Comparison of ENCODE assay signal across 10 mouse cellular contexts in the genomic region with DNA sequence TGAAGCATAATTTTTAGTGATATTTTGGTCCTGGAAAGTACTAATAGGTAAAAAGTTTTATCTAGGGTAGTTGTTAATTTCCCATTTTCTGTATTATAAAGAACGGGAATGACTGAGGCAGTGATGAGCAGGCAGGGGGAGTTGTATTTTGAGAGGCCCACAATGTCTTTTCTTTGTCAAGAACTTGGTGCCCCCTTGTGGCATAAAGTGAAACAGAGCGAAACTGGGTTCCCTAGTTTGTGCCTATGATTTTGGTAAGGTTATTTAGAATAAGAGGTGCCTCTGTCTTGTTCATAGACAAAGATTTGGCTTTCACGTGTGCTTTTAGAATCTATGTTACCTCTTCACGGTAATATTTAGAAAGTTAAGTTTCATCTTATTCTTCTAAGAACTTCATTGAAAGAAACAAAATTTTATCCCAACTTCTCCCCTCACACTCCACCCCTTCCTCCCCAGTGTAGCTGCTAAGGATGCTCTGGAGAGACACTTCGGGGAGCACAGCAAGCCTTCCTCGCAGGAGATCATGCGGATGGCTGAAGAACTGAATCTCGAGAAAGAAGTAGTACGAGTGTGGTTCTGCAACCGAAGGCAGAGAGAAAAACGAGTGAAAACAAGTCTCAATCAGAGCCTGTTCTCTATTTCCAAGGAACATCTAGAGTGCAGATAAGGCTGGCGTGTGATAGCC. TPM values are rescaled to one million over a fixed set of nuclear protein-coding genes. Genes with fewer than 3 reads are reported as not detected.
DNase-seq lines count a peak whose midpoint lies in the region; ATAC-seq and TF ChIP-seq lines count a peak whose summit lies in the region.
"Had no signal": no experiment of that assay in that cellular context is flagged by ENCODE, and none has a peak within 500 bp of the region (broad histone marks: within the 10 kb centered on the region; RNA-seq: fewer than 3 reads in every experiment).

No protein-coding gene starts in this region.

- TF ChIP-seq CTCF in E14TG2a.4 (conservative IDR thresholded peaks at IDR 0.05; ENCODE audit: low read length) = peak; percentile 45

- H3K36me3 ChIP-seq in hindbrain, embryonic 10.5 days = no peaks in the 10 kb centered on the region
- H3K36me3 ChIP-seq in hindbrain, embryonic 16.5 days (ENCODE audit: control insufficient read depth, insufficient read depth, low read length) = no peaks in the 10 kb centered on the region
- H3K36me3 ChIP-seq in E14TG2a.4 (ENCODE audit: insufficient read depth, low read length) = no peaks in the 10 kb centered on the region
- H3K36me3 ChIP-seq in neural tube, embryonic 11.5 days (ENCODE audit: control insufficient read depth, insufficient read depth, low read length) = no peaks in the 10 kb centered on the region
- H3K36me3 ChIP-seq: embryonic facial prominence, embryonic 12.5 days had no signal

- WGBS in hindbrain, embryonic 10.5 days = 30% methylated on average over 12 of the region's 12 CpGs
- 31% methylated on average over 12 of the region's 12 CpGs for WGBS in hindbrain, embryonic 16.5 days
- 33% methylated on average over 12 of the region's 12 CpGs for WGBS in neural tube, embryonic 11.5 days

- no peaks in the 10 kb centered on the region for H3K9me3 ChIP-seq in hindbrain, embryonic 10.5 days
- no peaks in the 10 kb centered on the region for H3K9me3 ChIP-seq in hindbrain, embryonic 16.5 days (ENCODE audit: control insufficient read depth, low read length)
- no peaks in the 10 kb centered on the region for H3K9me3 ChIP-seq in E14TG2a.4 (ENCODE audit: low read length)
- no peaks in the 10 kb centered on the region for H3K9me3 ChIP-seq in neural tube, embryonic 11.5 days (ENCODE audit: control insufficient read depth, low read length)
- H3K9me3 ChIP-seq: embryonic facial prominence, embryonic 12.5 days; megakaryocyte, embryonic 14.5 days had no signal

- no peak for ATAC-seq in hindbrain, embryonic 16.5 days
- ATAC-seq in neural tube, embryonic 11.5 days (ENCODE audit: insufficient read depth, low FRiP score, low TSS enrichment) = no peak
- no peak for ATAC-seq in erythroid progenitor cell, adult 5-6 weeks (replicated peaks; ENCODE audit: low FRiP score, poor library complexity, severe bottlenecking)

- no peak overlapping the region for H3K27ac ChIP-seq in hindbrain, embryonic 10.5 days
- H3K27ac ChIP-seq in hindbrain, embryonic 16.5 days (ENCODE audit: low read depth, low read length) = no peak overlapping the region
- H3K27ac ChIP-seq in neural tube, embryonic 11.5 days (ENCODE audit: low read depth, low read length) = no peak overlapping the region
- H3K27ac ChIP-seq: embryonic facial prominence, embryonic 12.5 days had no signal

- H3K4me1 ChIP-seq in hindbrain, embryonic 10.5 days (replicated peaks) = peaks cover 6% of the 10 kb centered on the region
- no peaks in the 10 kb centered on the region for H3K4me1 ChIP-seq in hindbrain, embryonic 16.5 days (ENCODE audit: control insufficient read depth, insufficient read depth, low read depth, low read length)
- H3K4me1 ChIP-seq in E14TG2a.4 (replicated peaks; ENCODE audit: low read depth, low read length) = peaks cover 22% of the 10 kb centered on the region
- no peaks in the 10 kb centered on the region for H3K4me1 ChIP-seq in neural tube, embryonic 11.5 days (ENCODE audit: control insufficient read depth, insufficient read depth, low read length)
- H3K4me1 ChIP-seq: megakaryocyte, embryonic 14.5 days had no signal

- no peak overlapping the region for H3K4me2 ChIP-seq in hindbrain, embryonic 16.5 days (ENCODE audit: low read length)
- H3K4me2 ChIP-seq in neural tube, embryonic 11.5 days (ENCODE audit: low read depth) = no peak overlapping the region
- H3K4me2 ChIP-seq: embryonic facial prominence, embryonic 12.5 days had no signal

- no peak overlapping the region for H3K9ac ChIP-seq in hindbrain, embryonic 16.5 days (ENCODE audit: low read depth, low read length)
- no peak overlapping the region for H3K9ac ChIP-seq in neural tube, embryonic 11.5 days (ENCODE audit: low read length)
- H3K9ac ChIP-seq: embryonic facial prominence, embryonic 12.5 days had no signal

- no peak overlapping the region for H3K4me3 ChIP-seq in hindbrain, embryonic 10.5 days
- no peak overlapping the region for H3K4me3 ChIP-seq in hindbrain, embryonic 16.5 days (ENCODE audit: low read length)
- H3K4me3 ChIP-seq in E14TG2a.4 (replicated peaks; ENCODE audit: low read length) = no peak overlapping the region
- H3K4me3 ChIP-seq in neural tube, embryonic 11.5 days (ENCODE audit: low read depth, low read length) = no peak overlapping the region
- H3K4me3 ChIP-seq: embryonic facial prominence, embryonic 12.5 days; megakaryocyte, embryonic 14.5 days had no signal

- H3K27me3 ChIP-seq in hindbrain, embryonic 10.5 days (ENCODE audit: insufficient read depth, poor library complexity, severe bottlenecking) = no peaks in the 10 kb centered on the region
- no peaks in the 10 kb centered on the region for H3K27me3 ChIP-seq in hindbrain, embryonic 16.5 days (replicated peaks; ENCODE audit: control insufficient read depth, insufficient read depth, low read length)
- no peaks in the 10 kb centered on the region for H3K27me3 ChIP-seq in E14TG2a.4 (ENCODE audit: insufficient read depth, low read length)
- H3K27me3 ChIP-seq in neural tube, embryonic 11.5 days (ENCODE audit: control insufficient read depth, insufficient read depth, low read length) = no peaks in the 10 kb centered on the region
- H3K27me3 ChIP-seq: embryonic facial prominence, embryonic 12.5 days; megakaryocyte, embryonic 14.5 days had no signal

- peak; percentile 38 for DNase-seq in hindbrain, embryonic 10.5 days (ENCODE audit: low spot score)
- peak; percentile 27 to 37 for DNase-seq in adrenal gland, postnatal 36 days
- DNase-seq in frontal cortex, postnatal 36 days (ENCODE audit: low spot score in 2 of 2) = peak; percentile 45 to 79
- peak; percentile 23 to 34 for DNase-seq in layer of hippocampus, postnatal 36 days
- DNase-seq in neural tube, embryonic 11.5 days (ENCODE audit: low spot score) = peak; percentile 51

RNA-seq across cellular contexts. Expression of gene Pou1f1, which starts 13.1 kb away (rescaled TPM):
- polyA plus RNA-seq in hindbrain, embryonic 10.5 days (2016; fragmentation: Nextera tagmentation; extraction: Ambion mirVana) = not detected in 2 replicates
- polyA plus RNA-seq in hindbrain, embryonic 16.5 days (2015; fragmentation: Nextera tagmentation; extraction: Ambion mirVana) = not detected in 2 replicates
- not detected for total RNA-seq in adrenal gland, postnatal 36 days (2021)
- not detected for total RNA-seq in layer of hippocampus, postnatal 36 days (2021)
- polyA plus RNA-seq in neural tube, embryonic 11.5 days (2014; fragmentation: Nextera tagmentation; extraction: Ambion mirVana) = not detected in 2 replicates
- not detected in 2 replicates for total RNA-seq in erythroid progenitor cell, adult 5-6 weeks (2015; ENCODE audit: low replicate concordance)
- total RNA-seq in erythroid progenitor cell, adult 5-6 weeks (2017; ENCODE audit: low replicate concordance) = not detected in 2 replicates

RNA-seq across cellular contexts. Expression of gene Chmp2b, which starts 29.1 kb away (rescaled TPM):
- polyA plus RNA-seq in hindbrain, embryonic 10.5 days (2016; fragmentation: Nextera tagmentation; extraction: Ambion mirVana) = 46.4 and 49.8 TPM in 2 replicates
- 149 and 161 TPM in 2 replicates for polyA plus RNA-seq in hindbrain, embryonic 16.5 days (2015; fragmentation: Nextera tagmentation; extraction: Ambion mirVana)
- 10 to 100 TPM; 53.5 to 62.4 TPM for total RNA-seq in adrenal gland, postnatal 36 days (2021)
- 10 to 100 TPM; 67.2 to 68.5 TPM for total RNA-seq in layer of hippocampus, postnatal 36 days (2021)
- 55.9 and 64.5 TPM in 2 replicates for polyA plus RNA-seq in neural tube, embryonic 11.5 days (2014; fragmentation: Nextera tagmentation; extraction: Ambion mirVana)
- total RNA-seq in erythroid progenitor cell, adult 5-6 weeks (2015; ENCODE audit: low replicate concordance) = 11.2 and 16.8 TPM in 2 replicates
- 3.3 TPM in 2 replicates for total RNA-seq in erythroid progenitor cell, adult 5-6 weeks (2017; ENCODE audit: low replicate concordance)
